Mouse (Mus musculus): ENCODE data around the gene Gm10799. TPM values are rescaled to one million over a fixed set of nuclear protein-coding genes. Genes with fewer than 3 reads are reported as not detected.
A peak's percentile ranks its signal among the peaks of the same experiment; 100 is the strongest.

Gm10799 gene
- total and polyA plus RNA-seq, 2 experiments from 2014 or later: not detected

GRCm38 (mm10) chr2:104041632-104042031, 26.7 kb downstream of the Gm10799 start:
- H3K9me3 ChIP-seq (replicated peaks; ENCODE audit: control insufficient read depth, low read length): no peaks in the 10 kb centered on the region
- H3K27ac ChIP-seq (ENCODE audit: low read depth): no peak overlapping the region
- H3K4me3 ChIP-seq (ENCODE audit: low read depth, low read length): no peak overlapping the region
- no peak overlapping the region for H3K9ac ChIP-seq (replicated peaks; ENCODE audit: low read depth, low read length)
- H3K36me3 ChIP-seq (replicated peaks; ENCODE audit: control insufficient read depth, insufficient read depth, low read length): peaks cover 47% of the 10 kb centered on the region
- DNase-seq (ENCODE audit: low spot score) (no peak), ATAC-seq (ENCODE audit: insufficient read depth, low read depth) (no peak)
- TF ChIP-seq EP300 (IDR thresholded peaks at IDR 0.05; ENCODE audit: low read depth): no peak
- no peak for TF ChIP-seq CTCF (IDR thresholded peaks at IDR 0.05; ENCODE audit: low read depth)
- no peaks in the 10 kb centered on the region for H3K4me1 ChIP-seq (ENCODE audit: control insufficient read depth, insufficient read depth)
- H3K4me2 ChIP-seq (ENCODE audit: low read depth, low read length): no peak overlapping the region
- 54% methylated on average over 5 of the region's 5 CpGs for WGBS
- H3K27me3 ChIP-seq (ENCODE audit: control insufficient read depth, insufficient read depth, low read length): no peaks in the 10 kb centered on the region

DNA sequence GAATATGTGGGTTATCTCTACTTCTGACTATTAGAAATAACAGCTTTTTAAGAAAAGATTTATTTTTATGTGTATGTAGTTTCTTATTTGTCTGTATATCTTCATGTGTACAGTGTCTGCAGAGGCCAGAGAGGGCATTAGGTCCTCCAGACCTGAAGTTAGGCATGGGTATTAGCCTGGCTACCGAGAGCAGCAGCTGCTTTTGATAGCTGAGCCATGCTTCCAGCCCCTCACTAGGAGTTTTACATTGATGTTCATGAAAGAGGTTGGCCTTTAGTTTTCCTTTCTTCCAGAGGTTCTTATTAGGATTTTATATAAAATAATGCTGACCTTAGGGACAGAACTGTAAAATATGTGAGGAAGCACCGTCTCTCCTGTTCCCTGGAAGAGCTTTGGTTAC, 30.1 kb downstream of the Gm10799 start:
- Histone ChIP-seq H3K9ac (replicated peaks; ENCODE audit: low read depth, low read length) (no peak overlapping the region), H3K4me2 (ENCODE audit: low read depth, low read length) (no peak overlapping the region), H3K9me3 (replicated peaks; ENCODE audit: control insufficient read depth, low read length) (no peaks in the 10 kb centered on the region), H3K27ac (ENCODE audit: low read depth) (no peak overlapping the region), H3K4me3 (ENCODE audit: low read depth, low read length) (no peak overlapping the region), H3K4me1 (ENCODE audit: control insufficient read depth, insufficient read depth) (no peaks in the 10 kb centered on the region), H3K27me3 (ENCODE audit: control insufficient read depth, insufficient read depth, low read length) (no peaks in the 10 kb centered on the region), H3K36me3 (replicated peaks; ENCODE audit: control insufficient read depth, insufficient read depth, low read length) (peaks cover 53% of the 10 kb centered on the region)
- no peak for TF ChIP-seq CTCF (IDR thresholded peaks at IDR 0.05; ENCODE audit: low read depth)
- TF ChIP-seq EP300 (IDR thresholded peaks at IDR 0.05; ENCODE audit: low read depth): no peak
- WGBS: 69% methylated on average over 2 of the region's 2 CpGs
- no peak for ATAC-seq (ENCODE audit: insufficient read depth, low read depth)
- DNase-seq (ENCODE audit: low spot score): no peak

DNA sequence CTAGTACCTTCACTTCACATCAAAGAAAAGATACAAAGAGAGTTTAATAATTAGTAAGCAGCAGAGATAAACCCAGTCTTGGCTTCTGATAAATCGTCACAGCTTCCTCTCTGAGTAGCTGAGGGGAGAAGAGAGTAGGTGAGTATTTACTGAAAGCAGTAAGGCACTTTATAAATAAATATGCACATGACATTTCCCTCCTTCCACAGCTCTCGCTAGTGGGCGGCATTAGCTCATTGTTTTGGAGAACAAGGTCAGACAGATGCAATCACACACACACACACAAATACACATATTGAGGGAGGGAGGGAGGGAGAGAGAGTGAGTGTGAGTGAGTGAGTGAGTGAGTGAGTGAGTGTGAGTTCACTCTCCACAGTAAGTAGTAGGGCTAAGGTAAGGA, 32.0 kb downstream of the Gm10799 start:
- Histone ChIP-seq H3K4me2 (ENCODE audit: low read depth, low read length) (no peak overlapping the region), H3K27me3 (ENCODE audit: control insufficient read depth, insufficient read depth, low read length) (no peaks in the 10 kb centered on the region), H3K36me3 (replicated peaks; ENCODE audit: control insufficient read depth, insufficient read depth, low read length) (peaks cover 54% of the 10 kb centered on the region), H3K9ac (replicated peaks; ENCODE audit: low read depth, low read length) (no peak overlapping the region), H3K4me1 (ENCODE audit: control insufficient read depth, insufficient read depth) (no peaks in the 10 kb centered on the region), H3K27ac (ENCODE audit: low read depth) (no peak overlapping the region), H3K9me3 (replicated peaks; ENCODE audit: control insufficient read depth, low read length) (no peaks in the 10 kb centered on the region), H3K4me3 (ENCODE audit: low read depth, low read length) (no peak overlapping the region)
- DNase-seq (ENCODE audit: low spot score) (no peak), ATAC-seq (ENCODE audit: insufficient read depth, low read depth) (no peak)
- TF ChIP-seq EP300 (IDR thresholded peaks at IDR 0.05; ENCODE audit: low read depth) (no peak), CTCF (IDR thresholded peaks at IDR 0.05; ENCODE audit: low read depth) (no peak)
- 48% methylated on average over 3 of the region's 3 CpGs for WGBS

DNA sequence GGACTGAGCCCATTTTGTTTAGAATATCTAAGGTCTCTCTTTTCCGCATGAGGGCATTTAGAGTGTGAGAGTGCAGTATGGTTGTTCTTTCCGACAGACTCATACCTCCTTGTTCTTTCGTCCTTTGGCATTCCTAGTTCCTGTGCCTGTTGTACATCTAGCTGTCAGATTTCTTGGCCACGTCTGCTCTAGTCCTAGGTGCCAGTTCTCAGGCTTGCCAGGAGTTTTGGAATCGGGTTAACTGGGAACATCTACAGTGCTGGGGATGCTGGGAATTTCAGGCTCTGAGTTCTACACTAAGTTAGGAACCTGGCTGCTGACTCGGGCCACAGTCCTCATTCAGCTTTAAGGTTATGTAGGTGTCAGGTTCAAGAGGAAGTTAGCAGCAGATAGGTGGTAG, 32.8 kb downstream of the Gm10799 start:
- no peak overlapping the region for H3K9ac ChIP-seq (replicated peaks; ENCODE audit: low read depth, low read length)
- ATAC-seq (ENCODE audit: insufficient read depth, low read depth) (no peak), DNase-seq (ENCODE audit: low spot score) (peak; percentile 25)
- H3K4me3 ChIP-seq (ENCODE audit: low read depth, low read length): no peak overlapping the region
- no peaks in the 10 kb centered on the region for H3K9me3 ChIP-seq (replicated peaks; ENCODE audit: control insufficient read depth, low read length)
- H3K27ac ChIP-seq (ENCODE audit: low read depth): no peak overlapping the region
- WGBS: 48% methylated on average over 6 of the region's 6 CpGs
- no peaks in the 10 kb centered on the region for H3K27me3 ChIP-seq (ENCODE audit: control insufficient read depth, insufficient read depth, low read length)
- peaks cover 49% of the 10 kb centered on the region for H3K36me3 ChIP-seq (replicated peaks; ENCODE audit: control insufficient read depth, insufficient read depth, low read length)
- H3K4me1 ChIP-seq (ENCODE audit: control insufficient read depth, insufficient read depth): no peaks in the 10 kb centered on the region
- no peak overlapping the region for H3K4me2 ChIP-seq (ENCODE audit: low read depth, low read length)
- TF ChIP-seq EP300 (IDR thresholded peaks at IDR 0.05; ENCODE audit: low read depth) (no peak), CTCF (IDR thresholded peaks at IDR 0.05; ENCODE audit: low read depth) (no peak)

GRCm38 (mm10) chr2:104034832-104035472, 33.4 kb downstream of the Gm10799 start:
- no peak overlapping the region for H3K9ac ChIP-seq (replicated peaks; ENCODE audit: low read depth, low read length)
- no peak overlapping the region for H3K4me3 ChIP-seq (ENCODE audit: low read depth, low read length)
- no peaks in the 10 kb centered on the region for H3K9me3 ChIP-seq (replicated peaks; ENCODE audit: control insufficient read depth, low read length)
- ATAC-seq (ENCODE audit: insufficient read depth, low read depth) (peak; percentile 51; the same call in 1 of the 2 replicates), DNase-seq (ENCODE audit: low spot score) (peak; percentile 68)
- 27% methylated on average over 3 of the region's 3 CpGs for WGBS
- peaks cover 45% of the 10 kb centered on the region for H3K36me3 ChIP-seq (replicated peaks; ENCODE audit: control insufficient read depth, insufficient read depth, low read length)
- no peak for TF ChIP-seq EP300 (IDR thresholded peaks at IDR 0.05; ENCODE audit: low read depth)
- TF ChIP-seq CTCF (IDR thresholded peaks at IDR 0.05; ENCODE audit: low read depth): peak; percentile 97
- H3K27ac ChIP-seq (ENCODE audit: low read depth): no peak overlapping the region
- no peaks in the 10 kb centered on the region for H3K4me1 ChIP-seq (ENCODE audit: control insufficient read depth, insufficient read depth)
- H3K27me3 ChIP-seq (ENCODE audit: control insufficient read depth, insufficient read depth, low read length): no peaks in the 10 kb centered on the region
- H3K4me2 ChIP-seq (ENCODE audit: low read depth, low read length): no peak overlapping the region

DNA sequence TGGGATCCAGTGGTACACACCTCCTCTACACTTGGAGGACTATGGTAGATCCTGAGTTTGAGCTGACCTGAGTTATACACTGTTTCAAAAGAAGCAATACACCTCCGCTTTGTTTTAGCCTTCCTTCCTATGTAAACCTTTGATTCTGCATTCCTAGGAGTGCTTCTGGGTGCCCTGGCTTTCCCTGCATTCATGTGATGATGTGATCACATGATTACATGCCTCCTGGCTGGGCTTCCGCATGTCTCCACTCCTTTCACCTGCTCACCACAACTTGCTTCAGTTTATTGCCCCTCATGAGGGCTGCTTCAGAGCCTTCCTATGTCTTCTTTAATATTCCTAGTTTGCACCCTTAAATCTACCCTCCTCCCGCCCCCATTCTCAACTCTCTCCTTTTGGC, 36.3 kb downstream of the Gm10799 start:
- H3K27me3 ChIP-seq (ENCODE audit: control insufficient read depth, insufficient read depth, low read length): no peaks in the 10 kb centered on the region
- DNase-seq (ENCODE audit: low spot score): no peak
- H3K9ac ChIP-seq (replicated peaks; ENCODE audit: low read depth, low read length): no peak overlapping the region
- TF ChIP-seq EP300 (IDR thresholded peaks at IDR 0.05; ENCODE audit: low read depth) (no peak), CTCF (IDR thresholded peaks at IDR 0.05; ENCODE audit: low read depth) (no peak)
- H3K4me3 ChIP-seq (ENCODE audit: low read depth, low read length): no peak overlapping the region
- H3K4me1 ChIP-seq (ENCODE audit: control insufficient read depth, insufficient read depth): peaks cover 15% of the 10 kb centered on the region
- no peak overlapping the region for H3K4me2 ChIP-seq (ENCODE audit: low read depth, low read length)
- no peaks in the 10 kb centered on the region for H3K9me3 ChIP-seq (replicated peaks; ENCODE audit: control insufficient read depth, low read length)
- peaks cover 27% of the 10 kb centered on the region for H3K36me3 ChIP-seq (replicated peaks; ENCODE audit: control insufficient read depth, insufficient read depth, low read length)
- ATAC-seq (ENCODE audit: insufficient read depth, low read depth): no peak
- no peak overlapping the region for H3K27ac ChIP-seq (ENCODE audit: low read depth)
- WGBS: 86% methylated on average over 3 of the region's 3 CpGs
